Mouse (Mus musculus): ENCODE data around the gene St7l.

DNA sequence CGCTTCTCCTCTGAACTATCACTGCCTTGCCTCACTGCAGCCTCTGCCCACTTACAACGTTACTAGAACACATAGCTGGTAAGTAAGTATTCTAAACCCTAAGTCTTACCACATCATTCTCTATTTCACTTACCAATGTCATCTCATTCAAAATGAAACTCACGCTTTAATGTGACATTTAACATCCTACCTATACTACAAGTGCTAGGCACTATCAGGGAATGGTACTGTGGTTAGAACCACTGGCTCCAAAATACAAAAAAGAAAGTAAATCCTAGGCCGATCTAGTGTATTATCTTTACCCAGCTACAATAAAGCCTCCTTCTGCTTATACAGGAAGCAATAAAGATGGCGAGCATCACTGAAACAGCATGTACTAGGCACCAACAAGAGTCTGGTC is 22.8 kb upstream of the St7l start:
- TF ChIP-seq POLR2A (IDR thresholded peaks at IDR 0.05; ENCODE audit: borderline replicate concordance, insufficient read depth, low read length), result no peak
- no peak for TF ChIP-seq CTCF (IDR thresholded peaks at IDR 0.05; ENCODE audit: borderline replicate concordance, insufficient read depth, low read depth, low read length)

Measured in cerebellum, adult 2 months (tissue).